Mouse (Mus musculus): ENCODE data around the gene Ccdc107. TPM values are rescaled to one million over a fixed set of nuclear protein-coding genes. Genes with fewer than 3 reads are reported as not detected.
A peak's percentile ranks its signal among the peaks of the same experiment; 100 is the strongest.

The Ccdc107 gene
- 70.9 and 77.6 TPM in 2 replicates for polyA plus RNA-seq (2015; fragmentation: Nextera tagmentation; extraction: Ambion mirVana)

DNA sequence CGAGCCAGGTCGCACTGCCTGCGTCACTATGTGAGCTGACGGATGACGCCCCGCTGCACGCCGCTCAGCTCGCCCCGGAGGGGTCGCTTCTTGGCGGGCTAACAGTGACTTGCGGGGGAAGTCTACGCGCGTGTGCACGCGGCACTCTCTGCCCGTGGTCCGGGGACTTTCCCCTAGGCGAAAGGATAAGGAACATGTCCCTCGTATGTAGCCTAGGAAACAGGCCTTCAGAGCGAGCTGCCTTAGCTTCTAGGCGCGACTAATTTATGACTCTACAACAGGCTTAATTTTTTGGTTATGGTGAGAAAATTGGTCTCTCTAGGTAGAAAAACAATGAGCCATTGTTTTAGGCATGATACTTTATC, at the start of gene Ccdc107:
Gene Ccdc107, plus strand, starts transcription at position 80 of the 365 bp plus-strand sequence.
- WGBS = under 1% methylated on average over 25 of the region's 25 CpGs

DNA sequence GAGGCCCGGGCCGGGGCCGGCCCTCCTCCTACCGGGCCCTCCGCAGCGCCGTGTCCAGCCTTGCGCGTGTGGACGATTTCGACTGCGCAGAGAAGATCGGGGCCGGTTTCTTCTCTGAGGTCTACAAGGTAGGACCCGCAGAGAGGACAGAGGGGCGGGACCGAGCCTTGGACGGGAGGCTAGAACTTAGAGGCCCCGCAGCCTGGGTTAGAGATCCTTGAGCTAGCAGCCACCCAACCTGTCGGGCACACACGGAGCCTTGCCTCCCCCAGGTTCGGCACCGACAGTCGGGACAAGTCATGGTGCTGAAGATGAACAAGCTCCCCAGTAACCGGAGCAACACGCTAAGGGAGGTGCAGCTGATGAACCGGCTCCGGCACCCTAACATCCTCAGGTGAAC, 49.2 kb upstream of the Ccdc107 start:
- H3K4me1 ChIP-seq = peaks cover 18% of the 10 kb centered on the region
- no peak; the same call in 1 of the 2 replicates for ATAC-seq (ENCODE audit: extremely low read depth, insufficient number of reproducible peaks, low FRiP score, low TSS enrichment)
- peak overlapping the region; percentile 96 for H3K4me3 ChIP-seq
- peak overlapping the region; percentile 97 for H3K4me2 ChIP-seq
- H3K27ac ChIP-seq (replicated peaks) = peak overlapping the region; percentile 96
- peaks cover 40% of the 10 kb centered on the region for H3K36me3 ChIP-seq
- WGBS = 1% methylated on average over 26 of the region's 28 CpGs
- no peaks in the 10 kb centered on the region for H3K27me3 ChIP-seq (replicated peaks)
- H3K9me3 ChIP-seq = no peaks in the 10 kb centered on the region
- H3K9ac ChIP-seq = peak overlapping the region; percentile 99

More for the DNA sequence above, at the start of gene Ccdc107:
- peak within 1 kb of the TSS; percentile 78 for H3K4me2 ChIP-seq
- peak; percentile 93 for ATAC-seq (ENCODE audit: extremely low read depth, insufficient number of reproducible peaks, low FRiP score, low TSS enrichment)
- peaks cover 24% of the 10 kb centered on the region for H3K36me3 ChIP-seq
- no peaks in the 10 kb centered on the region for H3K27me3 ChIP-seq (replicated peaks)
- H3K4me1 ChIP-seq = peaks cover 40% of the 10 kb centered on the region
- H3K27ac ChIP-seq (replicated peaks) = peak within 1 kb of the TSS; percentile 94
- peak within 1 kb of the TSS; percentile 93 for H3K9ac ChIP-seq
- no peaks in the 10 kb centered on the region; the same call in 1 of the 2 replicates for H3K9me3 ChIP-seq
- peak within 1 kb of the TSS; percentile 86 for H3K4me3 ChIP-seq

DNA sequence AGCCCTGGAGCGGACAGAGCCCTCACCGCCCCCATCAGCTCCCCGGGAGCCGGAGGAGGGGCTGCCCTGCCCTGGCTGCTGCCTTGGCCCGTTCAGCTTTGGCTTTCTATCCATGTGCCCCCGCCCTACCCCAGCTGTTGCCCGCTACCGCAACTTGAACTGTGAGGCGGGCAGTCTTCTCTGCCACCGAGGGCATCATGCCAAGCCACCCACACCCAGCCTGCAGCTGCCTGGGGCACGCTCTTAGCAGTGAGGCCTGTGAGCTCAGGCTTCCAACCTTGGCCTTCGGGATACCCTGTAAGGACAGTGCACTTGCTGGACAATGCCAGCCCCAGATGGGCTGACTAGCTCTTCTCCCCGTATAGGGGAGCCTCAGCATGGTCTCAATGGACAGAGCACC, 45.4 kb upstream of the Ccdc107 start:
- Histone ChIP-seq H3K4me1 (peaks cover 22% of the 10 kb centered on the region), H3K4me2 (no peak overlapping the region), H3K36me3 (peaks cover 43% of the 10 kb centered on the region), H3K9ac (no peak overlapping the region), H3K9me3 (no peaks in the 10 kb centered on the region), H3K27ac (replicated peaks) (no peak overlapping the region), H3K4me3 (no peak overlapping the region), H3K27me3 (replicated peaks) (peaks cover 13% of the 10 kb centered on the region)
- 89% methylated on average over 13 of the region's 13 CpGs for WGBS
- no peak for ATAC-seq (ENCODE audit: extremely low read depth, insufficient number of reproducible peaks, low FRiP score, low TSS enrichment)

DNA sequence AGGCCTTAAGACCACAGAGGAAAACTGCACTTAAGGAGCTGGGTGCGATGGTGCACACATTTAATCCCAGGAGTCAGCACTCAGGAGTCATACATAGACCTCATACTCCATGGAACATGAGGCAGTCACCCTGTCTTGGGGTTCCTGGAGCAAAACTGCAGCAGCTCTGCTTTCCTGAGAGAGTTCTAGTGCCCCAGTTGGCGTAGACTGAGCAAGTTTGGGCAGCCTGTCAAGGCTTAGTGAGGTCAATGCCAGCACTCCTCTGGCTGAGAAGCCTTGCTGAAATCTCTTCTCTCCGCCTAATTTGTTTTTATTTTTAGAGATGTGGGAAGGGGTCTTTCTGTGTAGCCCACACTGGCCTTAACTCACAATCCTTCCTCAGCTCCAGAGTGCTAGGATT, 44.1 kb upstream of the Ccdc107 start:
- H3K36me3 ChIP-seq = peaks cover 43% of the 10 kb centered on the region
- H3K9ac ChIP-seq = no peak overlapping the region
- H3K9me3 ChIP-seq = no peaks in the 10 kb centered on the region
- ATAC-seq (ENCODE audit: extremely low read depth, insufficient number of reproducible peaks, low FRiP score, low TSS enrichment) = no peak
- H3K27ac ChIP-seq (replicated peaks) = no peak overlapping the region
- peaks cover 26% of the 10 kb centered on the region for H3K27me3 ChIP-seq (replicated peaks)
- H3K4me3 ChIP-seq = no peak overlapping the region
- no peak overlapping the region for H3K4me2 ChIP-seq
- WGBS = 87% methylated on average over 3 of the region's 3 CpGs
- H3K4me1 ChIP-seq = peaks cover 33% of the 10 kb centered on the region

DNA sequence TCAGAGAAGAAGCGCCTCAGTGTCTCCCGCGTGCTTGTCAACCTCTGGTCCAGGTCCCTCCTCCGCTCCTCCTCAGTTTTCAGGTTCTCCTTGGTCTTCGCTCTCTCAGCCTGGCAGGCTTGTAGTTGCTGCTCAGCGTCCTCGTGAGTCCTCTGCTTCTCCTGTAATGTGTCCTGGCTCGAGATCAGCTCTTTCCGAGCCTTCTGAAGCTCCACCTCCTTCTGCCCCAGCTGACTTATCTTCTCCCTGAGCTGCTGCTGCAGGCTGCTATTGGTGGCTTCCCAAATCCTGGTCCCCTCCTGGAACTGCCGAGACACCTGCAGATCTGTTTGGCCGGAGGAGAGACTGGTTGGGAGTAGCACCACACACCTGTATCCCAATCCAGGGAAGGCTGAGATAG, 40.4 kb upstream of the Ccdc107 start:
- H3K27me3 ChIP-seq (replicated peaks) = peaks cover 59% of the 10 kb centered on the region

DNA sequence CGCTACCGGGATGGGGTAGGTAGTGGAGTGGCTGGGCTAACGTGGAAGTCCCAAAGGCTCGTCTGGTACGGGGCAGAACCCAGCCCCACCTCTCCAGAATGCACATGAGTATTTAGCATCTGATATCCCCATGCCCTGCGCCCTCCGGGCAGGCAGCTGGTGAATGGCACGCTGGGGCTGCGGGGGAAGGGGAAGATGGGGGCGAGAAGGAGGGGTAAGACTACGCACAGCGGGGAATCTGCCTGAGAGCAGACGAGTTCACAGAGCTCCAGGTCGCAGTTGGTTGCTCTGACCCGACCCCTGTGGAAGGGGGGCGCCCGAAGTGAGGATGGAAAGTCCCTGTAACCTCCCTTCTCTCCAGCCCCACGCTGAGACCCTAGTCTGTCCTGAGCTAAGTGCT, 39.3 kb upstream of the Ccdc107 start:
- H3K4me2 ChIP-seq = peak overlapping the region; percentile 69
- peaks cover 4% of the 10 kb centered on the region for H3K36me3 ChIP-seq
- no peak overlapping the region for H3K27ac ChIP-seq (replicated peaks)
- H3K4me1 ChIP-seq = peaks cover 37% of the 10 kb centered on the region
- no peak for ATAC-seq (ENCODE audit: extremely low read depth, insufficient number of reproducible peaks, low FRiP score, low TSS enrichment)
- peak overlapping the region; percentile 42 for H3K4me3 ChIP-seq
- H3K27me3 ChIP-seq (replicated peaks) = peaks cover 62% of the 10 kb centered on the region
- H3K9me3 ChIP-seq = no peaks in the 10 kb centered on the region
- 1% methylated on average over 18 of the region's 18 CpGs for WGBS
- peak overlapping the region; percentile 70 for H3K9ac ChIP-seq

More for the DNA sequence above, 40.4 kb upstream of the Ccdc107 start:
- 37% methylated on average over 11 of the region's 11 CpGs for WGBS
- peaks cover 36% of the 10 kb centered on the region for H3K4me1 ChIP-seq
- H3K4me3 ChIP-seq = no peak overlapping the region
- ATAC-seq (ENCODE audit: extremely low read depth, insufficient number of reproducible peaks, low FRiP score, low TSS enrichment) = no peak
- no peaks in the 10 kb centered on the region for H3K9me3 ChIP-seq
- H3K36me3 ChIP-seq = peaks cover 15% of the 10 kb centered on the region
- no peak overlapping the region for H3K9ac ChIP-seq
- H3K4me2 ChIP-seq = 0 out of 2 replicates have a peak overlapping the region, but pooled peaks have one; percentile 1
- no peak overlapping the region for H3K27ac ChIP-seq (replicated peaks)

DNA sequence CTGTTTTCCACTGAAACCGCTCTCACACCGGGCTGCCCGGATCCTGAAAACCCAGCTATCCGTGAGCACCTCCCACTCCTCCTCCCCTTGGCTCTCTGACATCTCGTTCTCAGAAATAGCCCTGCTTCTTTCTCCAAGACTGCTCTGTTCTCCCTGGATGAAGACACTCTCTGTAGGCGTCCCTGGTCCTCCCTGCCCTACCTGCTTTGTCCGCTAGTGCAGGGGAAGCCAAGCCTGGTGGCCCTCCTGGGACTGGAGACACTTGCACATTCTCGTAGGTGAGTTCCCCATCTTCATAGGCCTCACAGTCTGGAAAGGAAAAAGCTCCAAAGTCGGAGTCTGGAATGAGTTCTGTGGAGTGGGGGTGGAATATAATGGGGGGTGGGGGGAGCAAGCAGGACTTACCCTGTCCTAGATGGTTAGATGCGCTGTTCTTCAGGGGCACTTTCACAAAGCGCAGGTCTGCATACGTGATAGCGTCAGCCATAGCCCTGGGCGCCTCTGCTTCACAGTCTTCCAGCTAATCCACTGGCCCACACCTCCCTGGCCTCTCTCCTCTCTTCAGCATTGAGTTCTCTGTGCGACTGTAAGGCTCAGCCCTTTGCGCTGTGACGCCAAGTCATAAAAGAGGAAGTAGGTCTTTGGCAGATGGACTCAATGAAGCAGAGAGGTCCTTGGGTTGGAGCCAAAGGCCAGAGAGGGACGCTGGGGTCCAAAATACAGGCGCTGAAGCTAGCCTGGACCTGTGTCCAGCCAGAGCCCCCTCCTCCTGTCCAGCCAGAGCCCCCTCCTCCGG, 38.5 kb upstream of the Ccdc107 start, which contains the start of gene Cd72:
Gene Cd72, minus strand, starts transcription at position 588 of the 796 bp plus-strand sequence.
- peak within 1 kb of the TSS; percentile 69 for H3K4me2 ChIP-seq
- no peaks in the 10 kb centered on the region for H3K9me3 ChIP-seq
- peak within 1 kb of the TSS; percentile 42 for H3K4me3 ChIP-seq
- H3K4me1 ChIP-seq = peaks cover 37% of the 10 kb centered on the region
- no peak for ATAC-seq (ENCODE audit: extremely low read depth, insufficient number of reproducible peaks, low FRiP score, low TSS enrichment)
- peaks cover 62% of the 10 kb centered on the region for H3K27me3 ChIP-seq (replicated peaks)
- H3K9ac ChIP-seq = peak within 1 kb of the TSS; percentile 70
- H3K36me3 ChIP-seq = no peaks in the 10 kb centered on the region
- 22% methylated on average over 20 of the region's 20 CpGs for WGBS
- no peak within 1 kb of the TSS for H3K27ac ChIP-seq (replicated peaks)

DNA sequence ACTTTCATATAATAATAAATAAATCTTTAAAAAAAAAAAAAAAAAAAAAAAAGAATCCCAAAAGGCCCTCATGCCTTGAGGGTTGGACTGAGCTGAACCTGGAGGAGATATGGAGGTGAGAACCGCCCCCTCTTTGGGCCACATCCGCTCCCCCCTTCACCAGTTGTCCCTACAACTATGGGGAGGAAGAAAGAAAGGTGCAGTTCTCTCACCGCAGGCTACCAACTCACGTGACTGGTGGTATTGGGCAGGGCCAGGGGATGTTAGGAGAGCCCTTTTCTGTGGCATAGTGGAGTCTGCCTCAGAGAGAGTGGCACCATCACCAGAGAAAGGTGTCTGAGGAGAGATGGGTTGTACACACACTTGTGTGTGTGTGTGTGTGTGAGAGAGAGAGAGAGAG, 36.2 kb upstream of the Ccdc107 start:
- H3K9ac ChIP-seq = no peak overlapping the region
- no peak overlapping the region for H3K4me3 ChIP-seq
- WGBS = 25% methylated on average over 4 of the region's 4 CpGs
- H3K4me2 ChIP-seq = no peak overlapping the region
- H3K9me3 ChIP-seq = no peaks in the 10 kb centered on the region
- no peak for ATAC-seq (ENCODE audit: extremely low read depth, insufficient number of reproducible peaks, low FRiP score, low TSS enrichment)
- no peak overlapping the region for H3K27ac ChIP-seq (replicated peaks)
- no peaks in the 10 kb centered on the region for H3K36me3 ChIP-seq
- H3K4me1 ChIP-seq = peaks cover 30% of the 10 kb centered on the region
- H3K27me3 ChIP-seq (replicated peaks) = peaks cover 57% of the 10 kb centered on the region

GRCm38 (mm10) chr4:43457124-43457523, 35.6 kb upstream of the Ccdc107 start:
- H3K4me3 ChIP-seq = no peak overlapping the region
- H3K36me3 ChIP-seq = no peaks in the 10 kb centered on the region
- H3K27ac ChIP-seq (replicated peaks) = no peak overlapping the region
- ATAC-seq (ENCODE audit: extremely low read depth, insufficient number of reproducible peaks, low FRiP score, low TSS enrichment) = no peak
- no peak overlapping the region for H3K4me2 ChIP-seq
- peaks cover 50% of the 10 kb centered on the region for H3K27me3 ChIP-seq (replicated peaks)
- H3K4me1 ChIP-seq = peaks cover 29% of the 10 kb centered on the region
- WGBS = 14% methylated on average over 8 of the region's 8 CpGs
- H3K9me3 ChIP-seq = no peaks in the 10 kb centered on the region
- 0 out of 2 replicates have a peak overlapping the region, but pooled peaks have one; percentile 54 for H3K9ac ChIP-seq

GRCm38 (mm10) chr4:43463102-43463501, 29.6 kb upstream of the Ccdc107 start:
- Histone ChIP-seq H3K4me3 (no peak overlapping the region), H3K4me2 (no peak overlapping the region), H3K27me3 (replicated peaks) (no peaks in the 10 kb centered on the region; the same call in 1 of the 2 replicates), H3K9ac (no peak overlapping the region), H3K36me3 (no peaks in the 10 kb centered on the region), H3K4me1 (peaks cover 6% of the 10 kb centered on the region; the same call in 1 of the 2 replicates), H3K27ac (replicated peaks) (no peak overlapping the region), H3K9me3 (no peaks in the 10 kb centered on the region)
- WGBS = 75% methylated on average over 5 of the region's 5 CpGs
- ATAC-seq (ENCODE audit: extremely low read depth, insufficient number of reproducible peaks, low FRiP score, low TSS enrichment) = no peak

DNA sequence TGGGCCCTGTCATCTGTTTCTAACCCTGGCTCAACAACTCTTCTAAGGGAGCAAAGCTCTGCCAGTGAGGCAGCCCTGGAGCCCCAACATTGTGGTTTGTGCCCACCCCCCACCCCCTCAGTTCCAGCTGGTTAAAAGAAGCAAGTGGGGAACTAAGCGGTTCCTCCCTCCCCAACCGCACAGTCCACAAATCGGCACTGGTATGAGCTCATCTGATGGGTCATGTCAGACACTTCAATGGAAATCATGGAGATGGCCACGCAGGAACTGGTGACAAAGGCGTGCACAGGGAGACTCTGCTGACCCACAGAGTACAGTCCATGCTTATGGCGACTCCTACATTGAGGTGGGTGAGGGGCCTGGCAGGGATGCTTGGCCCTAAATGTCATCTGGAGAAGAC, 26.8 kb upstream of the Ccdc107 start:
- peaks cover 6% of the 10 kb centered on the region; the same call in 1 of the 2 replicates for H3K4me1 ChIP-seq
- no peaks in the 10 kb centered on the region for H3K36me3 ChIP-seq
- H3K9ac ChIP-seq = no peak overlapping the region
- no peak overlapping the region for H3K27ac ChIP-seq (replicated peaks)
- no peak for ATAC-seq (ENCODE audit: extremely low read depth, insufficient number of reproducible peaks, low FRiP score, low TSS enrichment)
- no peaks in the 10 kb centered on the region for H3K9me3 ChIP-seq
- 78% methylated on average over 6 of the region's 6 CpGs for WGBS
- H3K4me2 ChIP-seq = no peak overlapping the region
- no peaks in the 10 kb centered on the region for H3K27me3 ChIP-seq (replicated peaks)
- no peak overlapping the region for H3K4me3 ChIP-seq
